Mouse (Mus musculus): ENCODE data around the gene Ctnna3. TPM values are rescaled to one million over a fixed set of nuclear protein-coding genes. Genes with fewer than 3 reads are reported as not detected.

Ctnna3 gene
- polyA plus RNA-seq, 1 experiment from 2014 or later = 0.34 TPM

- Histone ChIP-seq H3K36me3 (replicated peaks) (no peaks in the 10 kb centered on the region), H3K9me3 (no peaks in the 10 kb centered on the region), H3K4me3 (replicated peaks) (no peak overlapping the region), H3K9ac (no peak overlapping the region), H3K27me3 (0 out of 2 replicates have a peak, but pooled peaks cover 3% of the 10 kb centered on the region), H3K4me1 (peaks cover 21% of the 10 kb centered on the region), H3K27ac (no peak overlapping the region), H3K4me2 (no peak overlapping the region)
- ATAC-seq (ENCODE audit: low FRiP score) = no peak
- WGBS = 86% methylated on average over 3 of the region's 3 CpGs
Measured at GRCm38 (mm10) chr10:64082345-64082744, 652.4 kb downstream of the Ctnna3 start.

- Histone ChIP-seq H3K4me3 (replicated peaks) (no peak overlapping the region), H3K4me1 (peaks cover 32% of the 10 kb centered on the region), H3K27ac (no peak overlapping the region), H3K36me3 (replicated peaks) (no peaks in the 10 kb centered on the region), H3K27me3 (peaks cover 13% of the 10 kb centered on the region), H3K4me2 (no peak overlapping the region), H3K9me3 (no peaks in the 10 kb centered on the region), H3K9ac (no peak overlapping the region)
- WGBS = 59% methylated on average over 11 of the region's 11 CpGs
- 0 out of 2 replicates have a peak, but pooled peaks have one; percentile 25 for ATAC-seq (ENCODE audit: low FRiP score)
Measured at GRCm38 (mm10) chr10:64083813-64084212, 653.9 kb downstream of the Ctnna3 start.

DNA sequence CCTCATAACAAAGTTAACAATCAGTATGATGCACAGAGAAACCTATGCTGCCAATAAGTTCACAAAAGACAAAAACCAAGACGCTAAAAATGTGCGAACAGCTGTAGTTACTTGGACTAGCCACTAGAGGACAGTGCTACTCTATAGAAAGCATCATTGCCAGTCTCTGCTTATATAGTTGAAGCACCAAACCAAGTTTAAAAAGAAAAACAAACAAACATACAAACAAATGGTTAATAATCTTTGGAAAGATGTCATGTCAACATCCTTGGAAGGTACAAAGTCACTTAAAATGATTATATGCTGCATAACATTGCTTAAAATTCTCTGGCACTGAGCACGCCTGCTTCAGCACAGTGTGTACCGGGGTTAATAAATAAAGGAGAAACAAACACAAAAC lies 654.6 kb downstream of the Ctnna3 start:
- Histone ChIP-seq H3K4me3 (replicated peaks) (no peak overlapping the region), H3K4me2 (peak overlapping the region; percentile 15; the same call in 1 of the 2 replicates)

GRCm38 (mm10) chr10:64086183-64086566 lies 656.3 kb downstream of the Ctnna3 start:
- 0 out of 2 replicates have a peak overlapping the region, but pooled peaks have one; percentile 29 for H3K9ac ChIP-seq
- 61% methylated on average over 16 of the region's 16 CpGs for WGBS
- 0 out of 2 replicates have a peak overlapping the region, but pooled peaks have one; percentile 43 for H3K4me3 ChIP-seq (replicated peaks)
- H3K36me3 ChIP-seq (replicated peaks) = no peaks in the 10 kb centered on the region
- H3K27ac ChIP-seq = no peak overlapping the region
- ATAC-seq (ENCODE audit: low FRiP score) = no peak
- H3K27me3 ChIP-seq = peaks cover 21% of the 10 kb centered on the region
- H3K9me3 ChIP-seq = no peaks in the 10 kb centered on the region
- peaks cover 38% of the 10 kb centered on the region for H3K4me1 ChIP-seq
- H3K4me2 ChIP-seq = peak overlapping the region; percentile 75

More for the DNA sequence above, 654.6 kb downstream of the Ctnna3 start:
- no peak overlapping the region for H3K27ac ChIP-seq
- H3K36me3 ChIP-seq (replicated peaks) = no peaks in the 10 kb centered on the region
- peaks cover 35% of the 10 kb centered on the region for H3K4me1 ChIP-seq
- ATAC-seq (ENCODE audit: low FRiP score) = peak; percentile 5; the same call in 1 of the 2 replicates
- H3K27me3 ChIP-seq = peaks cover 18% of the 10 kb centered on the region
- WGBS = 42% methylated on average over 4 of the region's 4 CpGs
- no peaks in the 10 kb centered on the region for H3K9me3 ChIP-seq
- no peak overlapping the region for H3K9ac ChIP-seq

DNA sequence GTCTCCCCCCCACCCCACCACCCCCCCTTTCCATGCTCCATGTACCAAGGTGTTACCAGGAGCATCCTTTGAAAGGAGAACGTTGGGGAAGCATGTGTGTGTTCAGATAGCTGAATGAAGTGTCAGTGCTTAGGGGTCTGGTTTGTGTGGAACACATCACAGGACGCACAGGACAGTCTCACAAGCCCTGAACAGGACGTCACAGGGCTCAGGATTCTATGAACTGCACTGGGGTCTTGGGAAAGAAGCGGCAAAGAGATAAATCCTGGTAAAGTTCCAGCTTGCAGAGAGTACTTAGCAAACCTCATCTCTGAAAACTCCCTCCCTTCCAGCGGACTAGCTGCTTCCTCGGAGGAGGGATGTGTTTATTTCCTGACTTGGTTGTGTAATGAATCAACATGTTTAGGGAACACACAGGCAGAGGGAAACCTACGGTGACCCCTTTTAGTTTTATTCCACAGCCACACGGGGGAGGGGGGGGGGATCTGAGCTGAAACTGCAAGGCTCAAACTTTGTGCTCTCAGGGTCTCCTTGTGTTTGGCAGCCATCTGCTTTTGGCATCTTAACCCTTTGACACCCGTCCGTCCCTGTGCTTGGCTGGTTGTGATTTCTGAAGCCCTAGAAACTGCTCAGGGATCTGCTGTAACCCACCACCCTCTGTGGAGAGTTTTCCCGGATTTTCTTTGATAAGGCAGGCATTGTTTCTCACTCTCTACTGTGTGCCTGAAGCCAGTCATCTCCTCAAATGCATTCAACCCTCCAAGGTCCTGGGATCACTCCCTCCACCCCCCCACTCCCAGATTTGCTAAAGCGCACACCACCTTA lies 656.9 kb downstream of the Ctnna3 start:
- H3K4me3 ChIP-seq (replicated peaks) = peak overlapping the region; percentile 43
- no peaks in the 10 kb centered on the region for H3K9me3 ChIP-seq
- no peaks in the 10 kb centered on the region for H3K36me3 ChIP-seq (replicated peaks)
- peaks cover 38% of the 10 kb centered on the region for H3K4me1 ChIP-seq
- H3K9ac ChIP-seq = peak overlapping the region; percentile 29; the same call in 1 of the 2 replicates
- H3K4me2 ChIP-seq = peak overlapping the region; percentile 75
- H3K27ac ChIP-seq = no peak overlapping the region
- WGBS = 2% methylated on average over 12 of the region's 12 CpGs
- peaks cover 23% of the 10 kb centered on the region for H3K27me3 ChIP-seq
- ATAC-seq (ENCODE audit: low FRiP score) = no peak

DNA sequence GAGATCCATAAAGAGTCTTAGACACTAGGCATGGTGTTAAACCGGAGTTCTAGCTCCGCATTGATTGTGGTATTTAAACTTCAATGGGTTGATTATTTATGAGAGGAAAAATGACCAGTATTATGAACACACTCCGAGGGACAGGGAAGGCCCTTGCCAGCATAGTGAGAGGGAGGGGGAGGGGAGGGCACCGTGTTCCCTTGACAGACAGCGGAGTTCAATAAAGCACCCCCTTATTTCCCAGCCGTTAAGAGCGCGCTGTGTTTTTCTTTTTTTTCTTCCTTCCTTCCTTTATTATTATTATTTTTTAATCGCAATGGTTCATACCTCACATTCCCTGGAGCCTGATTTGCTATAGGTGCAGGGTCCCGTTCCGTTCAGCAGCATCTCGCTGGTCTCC lies 657.6 kb downstream of the Ctnna3 start:
- H3K4me3 ChIP-seq (replicated peaks) = peak overlapping the region; percentile 43
- H3K4me1 ChIP-seq = peaks cover 38% of the 10 kb centered on the region
- no peaks in the 10 kb centered on the region for H3K9me3 ChIP-seq
- H3K27me3 ChIP-seq = peaks cover 23% of the 10 kb centered on the region
- ATAC-seq (ENCODE audit: low FRiP score) = 0 out of 2 replicates have a peak, but pooled peaks have one; percentile 18
- H3K4me2 ChIP-seq = peak overlapping the region; percentile 75
- H3K9ac ChIP-seq = peak overlapping the region; percentile 51
- no peaks in the 10 kb centered on the region for H3K36me3 ChIP-seq (replicated peaks)
- under 1% methylated on average over 12 of the region's 12 CpGs for WGBS
- no peak overlapping the region for H3K27ac ChIP-seq

- H3K9me3 ChIP-seq = no peaks in the 10 kb centered on the region
- peak overlapping the region; percentile 75 for H3K4me2 ChIP-seq
- H3K4me1 ChIP-seq = peaks cover 38% of the 10 kb centered on the region
- no peak for ATAC-seq (ENCODE audit: low FRiP score)
- H3K27ac ChIP-seq = no peak overlapping the region
- peaks cover 23% of the 10 kb centered on the region for H3K27me3 ChIP-seq
- H3K9ac ChIP-seq = peak overlapping the region; percentile 51
- WGBS = 3% methylated on average over 26 of the region's 26 CpGs
- no peaks in the 10 kb centered on the region for H3K36me3 ChIP-seq (replicated peaks)
- H3K4me3 ChIP-seq (replicated peaks) = peak overlapping the region; percentile 43
Measured at GRCm38 (mm10) chr10:64087936-64088773, 658.3 kb downstream of the Ctnna3 start.

DNA sequence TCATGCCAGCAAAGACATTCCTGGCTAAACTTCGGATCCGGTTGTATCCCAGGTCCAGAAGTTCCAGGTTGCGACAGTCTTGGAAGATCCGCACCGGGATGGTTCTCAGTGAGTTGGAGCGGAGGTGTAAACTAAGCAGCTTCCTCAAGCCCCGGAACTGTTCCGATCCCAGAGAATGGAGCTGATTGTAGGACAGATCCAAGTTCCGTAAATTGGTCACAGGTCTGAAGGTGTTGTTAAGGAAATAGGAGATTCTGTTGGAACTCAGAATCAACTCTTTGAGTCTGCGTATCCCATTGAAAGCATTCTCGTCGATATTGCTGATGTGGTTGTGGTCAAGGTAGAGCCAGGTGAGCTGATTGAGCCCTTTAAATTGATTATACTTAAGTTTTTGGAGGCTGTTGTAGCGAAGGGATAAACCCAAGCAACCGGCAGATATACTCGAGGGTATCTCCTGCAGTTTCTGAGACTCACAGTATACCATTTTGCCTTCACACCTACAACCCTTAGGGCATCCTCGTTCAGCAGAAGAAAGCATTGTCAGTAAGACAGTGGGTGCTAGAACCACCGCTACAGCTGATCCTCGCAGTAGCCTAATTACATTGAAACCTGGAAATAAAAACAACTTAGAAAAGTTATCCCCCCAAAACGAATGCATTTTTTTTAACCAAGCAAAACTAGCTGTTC lies 659.0 kb downstream of the Ctnna3 start:
- 19% methylated on average over 19 of the region's 19 CpGs for WGBS
- Histone ChIP-seq H3K4me2 (peak overlapping the region; percentile 75), H3K27me3 (peaks cover 23% of the 10 kb centered on the region), H3K36me3 (replicated peaks) (no peaks in the 10 kb centered on the region), H3K9me3 (no peaks in the 10 kb centered on the region), H3K4me1 (peaks cover 38% of the 10 kb centered on the region), H3K9ac (no peak overlapping the region), H3K4me3 (replicated peaks) (peak overlapping the region; percentile 43), H3K27ac (no peak overlapping the region)
- no peak for ATAC-seq (ENCODE audit: low FRiP score)

- Histone ChIP-seq H3K27me3 (peaks cover 23% of the 10 kb centered on the region), H3K9ac (peak within 1 kb of the TSS; percentile 40; the same call in 1 of the 2 replicates), H3K27ac (no peak within 1 kb of the TSS), H3K9me3 (no peaks in the 10 kb centered on the region), H3K4me3 (replicated peaks) (peak within 1 kb of the TSS; percentile 43), H3K36me3 (replicated peaks) (no peaks in the 10 kb centered on the region), H3K4me2 (peak within 1 kb of the TSS; percentile 75), H3K4me1 (peaks cover 36% of the 10 kb centered on the region)
- WGBS = under 1% methylated on average over 22 of the region's 22 CpGs
- peak; percentile 93 for ATAC-seq (ENCODE audit: low FRiP score)
Measured at GRCm38 (mm10) chr10:64089680-64090460, 660.0 kb downstream of the Ctnna3 start, which contains the start of gene Lrrtm3. TSS of gene Lrrtm3 (minus strand) at chr10:64090277.

GRCm38 (mm10) chr10:64096532-64096931 lies 666.6 kb downstream of the Ctnna3 start:
- Histone ChIP-seq H3K9me3 (no peaks in the 10 kb centered on the region), H3K4me3 (replicated peaks) (no peak overlapping the region), H3K9ac (no peak overlapping the region), H3K4me2 (no peak overlapping the region), H3K4me1 (no peaks in the 10 kb centered on the region), H3K27me3 (no peaks in the 10 kb centered on the region), H3K27ac (no peak overlapping the region), H3K36me3 (replicated peaks) (no peaks in the 10 kb centered on the region)
- ATAC-seq (ENCODE audit: low FRiP score) = no peak
- 97% methylated on average over 1 of the region's 1 CpGs for WGBS

DNA sequence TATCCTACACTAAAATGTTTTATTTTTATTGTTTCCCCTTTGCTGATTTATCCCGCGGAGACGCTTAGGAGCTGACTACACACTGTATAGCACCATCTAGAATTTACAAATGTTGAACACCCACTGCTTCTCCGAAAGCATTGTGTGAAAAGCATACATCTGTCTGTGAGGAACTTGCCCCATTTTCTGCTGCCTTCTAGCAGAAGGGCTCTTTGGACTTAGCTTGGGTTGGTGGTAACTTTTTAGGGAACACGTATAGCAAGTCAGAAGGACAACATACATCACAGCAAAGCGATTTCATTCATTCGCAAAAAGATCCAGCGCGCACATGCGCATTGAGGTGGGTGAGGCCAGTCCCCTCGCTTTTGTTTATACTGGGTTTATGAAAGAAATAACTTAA lies 685.3 kb downstream of the Ctnna3 start:
- peaks cover 4% of the 10 kb centered on the region; the same call in 1 of the 2 replicates for H3K4me1 ChIP-seq
- no peak for ATAC-seq (ENCODE audit: low FRiP score)
- no peak overlapping the region for H3K9ac ChIP-seq
- H3K4me3 ChIP-seq (replicated peaks) = no peak overlapping the region
- 94% methylated on average over 11 of the region's 11 CpGs for WGBS
- H3K27me3 ChIP-seq = no peaks in the 10 kb centered on the region
- H3K9me3 ChIP-seq = no peaks in the 10 kb centered on the region
- no peak overlapping the region for H3K27ac ChIP-seq
- H3K4me2 ChIP-seq = no peak overlapping the region
- no peaks in the 10 kb centered on the region for H3K36me3 ChIP-seq (replicated peaks)

Measured in forebrain, embryonic 12.5 days (tissue).